Mouse (Mus musculus): ENCODE measurements at regions not wholly inside any gene's neighbourhood (a gene's known extent, or its start where the extent isn't known, plus 50 kb on each side); places are given as distances from the start of the nearest gene placed in this dataset.

- no peak for DNase-seq
Measured at GRCm38 (mm10) chr9:27242325-27242724, 56.7 kb upstream of the Igsf9b start.

- DNase-seq = no peak
Measured at GRCm38 (mm10) chr9:27240926-27241325, 58.1 kb upstream of the Igsf9b start.

GRCm38 (mm10) chr9:27240491-27240890 is 58.5 kb upstream of the Igsf9b start:
- no peak for DNase-seq

DNA sequence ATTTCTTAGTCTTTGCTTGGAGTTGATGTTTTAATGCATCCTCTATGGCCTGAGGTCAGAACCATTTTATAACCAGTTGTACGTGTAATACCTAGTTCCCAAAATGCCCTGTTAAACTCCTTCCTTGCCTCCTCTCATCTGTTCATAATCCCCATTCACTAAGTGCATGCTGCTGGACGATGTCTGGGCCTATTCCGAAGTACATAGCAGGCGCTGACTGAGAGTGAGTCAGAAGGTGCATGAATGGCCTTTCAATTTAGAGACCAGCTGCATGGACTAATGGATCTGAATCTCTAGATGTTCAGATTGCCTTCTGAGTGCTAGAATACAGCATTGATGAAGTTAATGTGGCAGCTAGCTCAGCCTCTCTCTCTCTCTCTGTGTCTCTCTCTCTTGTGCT is 66.3 kb upstream of the Igsf9b start:
- DNase-seq = no peak

DNA sequence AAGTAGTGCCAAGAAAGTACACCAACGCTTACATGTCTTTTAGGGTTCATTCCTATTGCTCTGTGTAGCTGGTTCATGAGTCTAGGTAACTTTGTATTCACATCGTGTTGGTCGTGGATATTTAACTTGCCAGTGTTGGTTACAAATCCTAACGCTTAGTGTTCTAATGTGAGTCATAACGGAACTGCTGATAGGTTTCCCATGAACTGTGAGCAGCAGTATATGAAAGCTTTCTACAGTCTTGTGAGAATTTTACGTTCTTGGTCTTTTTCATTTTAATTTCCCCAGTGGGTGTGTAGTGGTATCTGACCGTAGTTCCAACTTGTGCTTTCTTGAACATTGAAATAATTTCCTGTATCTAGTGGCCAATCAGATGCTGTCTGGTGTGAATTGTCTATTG is 71.5 kb upstream of the Igsf9b start:
- no peak for DNase-seq

- no peak for DNase-seq
Measured at GRCm38 (mm10) chr9:27221183-27221582, 66.0 kb upstream of the Jam3 start.

GRCm38 (mm10) chr9:27216024-27216423 is 60.8 kb upstream of the Jam3 start:
- no peak for DNase-seq

- DNase-seq = no peak
Measured at GRCm38 (mm10) chr9:27214023-27214422, 58.8 kb upstream of the Jam3 start.

GRCm38 (mm10) chr9:27208840-27209239 is 53.6 kb upstream of the Jam3 start:
- peak; percentile 89 for DNase-seq

Data from right cerebral cortex, adult 18-20 months (tissue).